In the genomic region with DNA sequence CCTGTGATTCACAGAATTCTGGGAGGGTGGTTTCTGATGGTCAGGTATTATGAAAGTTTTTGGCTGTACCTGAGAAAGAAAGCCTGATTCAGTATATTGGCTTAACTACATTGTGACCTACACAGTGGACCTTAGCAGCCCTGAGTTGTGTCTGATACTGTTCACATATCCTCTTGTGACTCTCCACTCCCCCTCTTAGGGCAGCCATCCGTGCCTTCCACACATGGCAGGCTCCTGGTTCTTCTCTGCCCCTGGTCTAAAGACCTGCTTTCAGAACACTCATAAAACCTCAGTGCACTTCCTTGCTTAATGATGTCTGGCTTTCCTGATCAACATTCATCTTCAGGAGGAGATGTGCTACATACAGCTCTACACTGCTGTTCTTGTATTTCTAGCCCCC, we compare ENCODE assay signal across 26 mouse cellular contexts. TPM values are rescaled to one million over a fixed set of nuclear protein-coding genes. Genes with fewer than 3 reads are reported as not detected.
DNase-seq lines count a peak whose midpoint lies in the region; ATAC-seq lines count a peak whose summit lies in the region.
"Had no signal": no experiment of that assay in that cellular context is flagged by ENCODE, and none has a peak within 500 bp of the region (broad histone marks: within the 10 kb centered on the region; RNA-seq: fewer than 3 reads in every experiment).

No protein-coding gene starts in this region.

- no peaks in the 10 kb centered on the region for H3K27me3 ChIP-seq in kidney, embryonic 14.5 days (ENCODE audit: control insufficient read depth, insufficient read depth, low read length)
- no peaks in the 10 kb centered on the region for H3K27me3 ChIP-seq in kidney, embryonic 16.5 days (ENCODE audit: insufficient read depth, low read length)
- H3K27me3 ChIP-seq in limb, embryonic 11.5 days (ENCODE audit: control insufficient read depth, insufficient read depth, low read length), result no peaks in the 10 kb centered on the region
- no peaks in the 10 kb centered on the region for H3K27me3 ChIP-seq in limb, embryonic 10.5 days (ENCODE audit: low read depth, poor library complexity, severe bottlenecking)
- H3K27me3 ChIP-seq: CH12.LX; embryonic facial prominence, embryonic 12.5 days; forebrain, embryonic 13.5 days; forebrain, embryonic 15.5 days had no signal

- no peak overlapping the region for H3K4me3 ChIP-seq in kidney, embryonic 14.5 days (ENCODE audit: low read length)
- H3K4me3 ChIP-seq in kidney, embryonic 16.5 days (ENCODE audit: low read length), result no peak overlapping the region
- no peak overlapping the region for H3K4me3 ChIP-seq in limb, embryonic 11.5 days (ENCODE audit: low read depth, low read length)
- H3K4me3 ChIP-seq in limb, embryonic 10.5 days, result no peak overlapping the region
- H3K4me3 ChIP-seq: embryonic facial prominence, embryonic 10.5 days; embryonic facial prominence, embryonic 12.5 days; forebrain, embryonic 13.5 days; forebrain, embryonic 15.5 days had no signal

- H3K9ac ChIP-seq in kidney, embryonic 14.5 days (ENCODE audit: low read depth, low read length), result no peak overlapping the region
- H3K9ac ChIP-seq in kidney, embryonic 16.5 days (replicated peaks; ENCODE audit: low read length), result no peak overlapping the region
- H3K9ac ChIP-seq in limb, embryonic 11.5 days (ENCODE audit: low read length), result no peak overlapping the region
- H3K9ac ChIP-seq: embryonic facial prominence, embryonic 12.5 days; forebrain, embryonic 13.5 days; forebrain, embryonic 15.5 days had no signal

- H3K9me3 ChIP-seq in kidney, embryonic 14.5 days (ENCODE audit: control insufficient read depth, low read length), result no peaks in the 10 kb centered on the region
- H3K9me3 ChIP-seq in kidney, embryonic 16.5 days (ENCODE audit: low read length), result no peaks in the 10 kb centered on the region
- H3K9me3 ChIP-seq in limb, embryonic 11.5 days (ENCODE audit: control insufficient read depth, low read length), result no peaks in the 10 kb centered on the region
- H3K9me3 ChIP-seq in limb, embryonic 10.5 days (replicated peaks), result no peaks in the 10 kb centered on the region
- H3K9me3 ChIP-seq: embryonic facial prominence, embryonic 10.5 days; embryonic facial prominence, embryonic 12.5 days; forebrain, embryonic 13.5 days; forebrain, embryonic 15.5 days; G1E had no signal

- 9% methylated on average over 1 of the region's 1 CpGs for WGBS in kidney, embryonic 14.5 days
- WGBS in kidney, embryonic 16.5 days, result 23% methylated on average over 1 of the region's 1 CpGs
- 32% methylated on average over 1 of the region's 1 CpGs for WGBS in limb, embryonic 11.5 days
- WGBS in limb, embryonic 10.5 days, result 37% methylated on average over 1 of the region's 1 CpGs

- no peaks in the 10 kb centered on the region for H3K4me1 ChIP-seq in kidney, embryonic 14.5 days (ENCODE audit: control insufficient read depth, insufficient read depth, low read length)
- no peaks in the 10 kb centered on the region; the same call in 1 of the 2 replicates for H3K4me1 ChIP-seq in kidney, embryonic 16.5 days (ENCODE audit: insufficient read depth, low read length)
- no peaks in the 10 kb centered on the region for H3K4me1 ChIP-seq in limb, embryonic 11.5 days (ENCODE audit: control insufficient read depth, insufficient read depth, low read length)
- H3K4me1 ChIP-seq in limb, embryonic 10.5 days, result no peaks in the 10 kb centered on the region
- H3K4me1 ChIP-seq: embryonic facial prominence, embryonic 10.5 days; embryonic facial prominence, embryonic 12.5 days; forebrain, embryonic 13.5 days; forebrain, embryonic 15.5 days had no signal

- DNase-seq in kidney, adult 8-10 months, result no peak
- no peak for DNase-seq in kidney, postnatal 14 days
- DNase-seq in limb, embryonic 11.5 days (ENCODE audit: low spot score), result peak; percentile 15
- DNase-seq in limb, embryonic 10.5 days (ENCODE audit: low spot score), result no peak
- DNase-seq: adrenal gland, adult 8-10 months; adrenal gland, postnatal 14 days; adrenal gland, postnatal 36 days; B cell, adult 2 months; cerebellum, adult 11-12 months; cerebellum, adult 2 months; cerebellum, adult 9-10 months; cerebellum, postnatal 10 days; cerebellum, postnatal 25 days had no signal

- H3K4me2 ChIP-seq in kidney, embryonic 14.5 days (replicated peaks; ENCODE audit: low read depth, low read length), result no peak overlapping the region
- H3K4me2 ChIP-seq in kidney, embryonic 16.5 days (replicated peaks; ENCODE audit: low read depth, low read length), result no peak overlapping the region
- no peak overlapping the region for H3K4me2 ChIP-seq in limb, embryonic 11.5 days (ENCODE audit: low read depth, severe bottlenecking)
- H3K4me2 ChIP-seq: embryonic facial prominence, embryonic 12.5 days; forebrain, embryonic 13.5 days; forebrain, embryonic 15.5 days had no signal

- no peaks in the 10 kb centered on the region for H3K36me3 ChIP-seq in kidney, embryonic 14.5 days (ENCODE audit: control insufficient read depth, insufficient read depth, low read length)
- no peaks in the 10 kb centered on the region for H3K36me3 ChIP-seq in kidney, embryonic 16.5 days (ENCODE audit: insufficient read depth, low read length)
- no peaks in the 10 kb centered on the region for H3K36me3 ChIP-seq in limb, embryonic 11.5 days (ENCODE audit: control insufficient read depth, insufficient read depth, low read length)
- no peaks in the 10 kb centered on the region for H3K36me3 ChIP-seq in limb, embryonic 10.5 days
- H3K36me3 ChIP-seq: embryonic facial prominence, embryonic 10.5 days; embryonic facial prominence, embryonic 12.5 days; forebrain, embryonic 15.5 days; G1E had no signal

- H3K27ac ChIP-seq in kidney, embryonic 14.5 days (ENCODE audit: low read depth, low read length), result no peak overlapping the region
- peak overlapping the region; percentile 56 for H3K27ac ChIP-seq in kidney, embryonic 16.5 days (ENCODE audit: low read length)
- no peak overlapping the region for H3K27ac ChIP-seq in limb, embryonic 11.5 days (replicated peaks; ENCODE audit: low read depth, low read length)
- no peak overlapping the region for H3K27ac ChIP-seq in limb, embryonic 10.5 days
- H3K27ac ChIP-seq: embryonic facial prominence, embryonic 10.5 days; embryonic facial prominence, embryonic 12.5 days; forebrain, embryonic 13.5 days; forebrain, embryonic 15.5 days had no signal

- ATAC-seq in kidney, embryonic 14.5 days (ENCODE audit: low FRiP score, low TSS enrichment), result peak; percentile 95
- ATAC-seq in kidney, embryonic 16.5 days (ENCODE audit: low FRiP score, low TSS enrichment), result peak; percentile 93
- ATAC-seq in limb, embryonic 11.5 days (ENCODE audit: insufficient number of reproducible peaks, low FRiP score, low TSS enrichment, low read depth), result no peak
- ATAC-seq: activated CD4-positive, CD25-positive, alpha-beta regulatory T cell, adult 4 months; CD4-positive, CD25-positive, alpha-beta regulatory T cell, adult 4 months; forebrain, embryonic 13.5 days; forebrain, embryonic 15.5 days; Patski had no signal

RNA-seq across cellular contexts. Expression of a gene that starts 16.4 kb away (rescaled TPM):
- polyA plus RNA-seq in kidney, embryonic 14.5 days (2014; fragmentation: Nextera tagmentation; extraction: Ambion mirVana), result 33.6 and 42.2 TPM in 2 replicates
- 42.5 and 46.7 TPM in 2 replicates for polyA plus RNA-seq in kidney, embryonic 16.5 days (2015; fragmentation: Nextera tagmentation; extraction: Ambion mirVana)
- polyA plus RNA-seq in limb, embryonic 11.5 days (2014; fragmentation: Nextera tagmentation; extraction: Ambion mirVana), result 46.6 and 49.8 TPM in 2 replicates
- 31.4 and 39.9 TPM in 2 replicates for polyA plus RNA-seq in limb, embryonic 10.5 days (2016; fragmentation: Nextera tagmentation; extraction: Ambion mirVana)

RNA-seq across cellular contexts. Expression of a gene that starts 26.8 kb away (rescaled TPM):
- not detected in 2 replicates for polyA plus RNA-seq in kidney, embryonic 14.5 days (2014; fragmentation: Nextera tagmentation; extraction: Ambion mirVana)
- not detected in 2 replicates for polyA plus RNA-seq in kidney, embryonic 16.5 days (2015; fragmentation: Nextera tagmentation; extraction: Ambion mirVana)
- not detected in 2 replicates for polyA plus RNA-seq in limb, embryonic 11.5 days (2014; fragmentation: Nextera tagmentation; extraction: Ambion mirVana)
- polyA plus RNA-seq in limb, embryonic 10.5 days (2016; fragmentation: Nextera tagmentation; extraction: Ambion mirVana), result not detected in 2 replicates
- polyA plus RNA-seq: activated CD4-positive, CD25-positive, alpha-beta regulatory T cell, adult 4 months; CD4-positive, CD25-positive, alpha-beta regulatory T cell, adult 4 months; cerebellum, adult 2 months; embryonic facial prominence, embryonic 10.5 days; embryonic facial prominence, embryonic 12.5 days; embryonic facial prominence, embryonic 14.5 days; forebrain, embryonic 11.5 days; forebrain, embryonic 13.5 days; G1E; Patski had no signal
